Mouse (Mus musculus): ENCODE measurements around the gene Etv6.

- TF ChIP-seq POLR2A (IDR thresholded peaks at IDR 0.05; ENCODE audit: extremely low read depth, insufficient read depth, low read length) (no peak), CTCF (IDR thresholded peaks at IDR 0.05; ENCODE audit: low read depth, low read length) (no peak)
These were observed 216.7 kb downstream of the Etv6 start for GRCm38 (mm10) chr6:134252081-134252755.
